Mouse (Mus musculus): ENCODE measurements around the gene Umad1.

Umad1 gene

DNA sequence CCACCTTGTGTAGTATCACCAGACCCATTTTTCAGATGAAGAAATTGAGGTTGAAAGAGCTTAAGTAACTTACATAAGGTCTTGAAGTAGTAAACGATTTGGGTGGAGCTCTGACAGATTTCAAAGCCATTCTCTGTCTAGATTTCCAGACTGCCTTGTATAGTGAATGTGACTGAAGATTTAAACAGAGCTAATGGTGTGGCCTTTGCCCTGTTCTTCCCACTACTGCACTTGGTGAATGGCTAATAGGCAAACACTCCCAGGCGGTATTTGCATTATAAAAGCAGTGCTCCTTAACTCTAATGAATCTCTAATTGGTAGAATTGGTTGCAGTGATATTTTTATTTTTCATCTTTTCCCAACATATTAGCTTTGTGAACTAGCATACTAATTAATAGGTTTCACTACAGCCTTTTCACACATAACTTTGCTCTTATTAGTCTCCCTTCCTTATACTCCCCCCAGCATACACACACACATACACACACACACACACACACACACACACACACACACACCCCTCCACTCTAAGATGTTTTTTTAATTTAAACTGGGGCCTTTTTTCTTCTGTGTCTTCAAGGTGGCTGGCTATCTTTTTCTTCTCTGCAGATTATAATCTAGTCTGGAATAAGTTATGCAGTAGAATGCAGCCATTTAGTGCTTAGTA lies 109.2 kb downstream of the Umad1 start:
- no peak for DNase-seq (ENCODE audit: low spot score)

DNA sequence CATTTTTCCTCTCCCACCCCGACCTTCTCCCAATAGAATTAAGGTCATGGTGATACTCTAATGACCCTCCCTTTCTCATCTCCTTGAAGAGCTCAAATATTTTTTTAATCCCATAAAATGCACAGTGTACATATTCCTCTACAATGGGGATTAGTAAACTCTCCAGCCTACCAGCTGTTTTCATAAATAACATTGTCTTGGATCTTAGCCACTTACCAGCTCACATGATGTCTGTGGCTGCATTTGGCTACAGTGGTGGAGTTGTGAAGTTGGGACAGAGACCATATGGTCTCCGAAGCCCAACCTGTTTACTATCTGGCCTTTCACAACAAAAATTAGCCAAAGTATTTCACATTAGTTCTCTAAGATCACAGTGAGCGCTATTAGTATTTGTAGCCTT lies 111.5 kb downstream of the Umad1 start:
- no peak for DNase-seq (ENCODE audit: low spot score)

DNA sequence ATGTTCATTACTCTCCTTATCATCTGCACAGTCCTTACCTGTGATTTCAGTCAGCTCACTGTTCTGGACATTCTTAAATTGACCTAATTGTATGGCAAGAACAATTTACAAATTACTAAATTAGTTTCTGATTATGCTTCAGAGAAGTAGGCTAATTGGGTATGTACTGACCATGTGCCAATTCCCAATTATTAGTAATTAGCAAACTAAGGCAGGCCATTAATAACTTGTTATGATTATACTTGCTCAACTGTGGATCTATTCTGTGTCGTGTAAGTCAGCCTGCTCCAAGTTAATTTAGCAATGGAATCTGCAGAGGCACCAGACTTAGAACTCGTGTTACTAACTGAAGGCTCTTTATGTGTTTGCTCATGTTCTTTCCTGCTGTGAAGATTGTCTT lies 114.0 kb downstream of the Umad1 start:
- DNase-seq (ENCODE audit: low spot score): no peak

DNA sequence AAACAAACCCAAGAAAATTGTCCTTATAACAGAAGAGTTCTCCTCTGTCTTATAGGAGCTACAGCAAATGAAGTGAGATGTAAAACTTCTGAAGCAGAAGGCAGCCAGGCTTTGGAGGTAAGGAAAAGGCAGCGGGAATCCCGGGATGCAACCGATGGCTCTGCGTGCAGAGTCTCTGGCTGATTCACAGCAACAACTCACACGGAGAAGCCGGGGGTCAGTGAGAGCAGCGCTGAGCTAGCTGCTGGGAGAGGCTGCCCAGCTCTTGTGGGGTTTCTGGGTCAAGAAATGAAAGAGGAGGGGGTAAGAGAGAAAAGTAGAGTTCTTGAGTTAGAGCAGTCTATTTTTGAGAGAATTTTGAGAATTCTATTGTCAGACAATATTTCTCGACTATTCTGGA lies 114.8 kb downstream of the Umad1 start:
- no peak for DNase-seq (ENCODE audit: low spot score)

DNA sequence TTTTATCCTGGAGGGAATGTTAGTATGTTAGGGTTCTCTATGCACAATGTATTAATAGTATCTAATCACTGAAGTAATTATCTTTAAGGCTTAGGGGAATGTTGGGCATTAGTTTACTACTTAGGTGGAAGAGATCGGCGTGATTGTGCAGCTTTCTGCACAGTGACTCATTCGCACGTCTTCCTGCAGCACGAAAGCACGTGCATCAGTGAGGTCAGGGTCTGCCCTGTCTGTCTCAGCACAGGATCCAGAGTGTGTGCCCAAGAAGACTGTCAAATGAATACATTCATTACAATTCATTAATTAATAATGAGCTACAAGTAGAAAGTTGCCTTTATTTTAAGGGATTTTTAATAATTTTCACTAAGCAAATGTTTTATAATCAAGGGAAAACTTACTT lies 115.2 kb downstream of the Umad1 start:
- DNase-seq (ENCODE audit: low spot score): no peak

DNA sequence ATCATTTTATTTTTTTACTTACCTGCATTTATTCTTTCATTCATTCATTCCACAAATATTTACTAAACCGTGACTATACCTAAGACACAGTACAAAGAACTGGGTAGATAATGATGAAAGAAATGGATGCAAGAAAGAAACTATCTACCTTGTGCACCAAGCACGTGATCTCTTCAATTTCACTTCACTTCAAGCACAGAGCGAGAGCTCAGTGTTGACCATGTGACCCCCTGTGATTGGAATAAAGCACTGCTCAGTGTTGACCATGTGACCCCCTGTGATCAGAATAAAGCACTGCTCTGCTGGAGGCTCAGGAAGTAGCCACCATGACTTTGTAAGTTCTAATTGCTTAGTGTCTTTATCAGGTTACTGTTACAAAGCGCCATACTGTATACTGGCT lies 115.6 kb downstream of the Umad1 start:
- DNase-seq (ENCODE audit: low spot score): no peak

DNA sequence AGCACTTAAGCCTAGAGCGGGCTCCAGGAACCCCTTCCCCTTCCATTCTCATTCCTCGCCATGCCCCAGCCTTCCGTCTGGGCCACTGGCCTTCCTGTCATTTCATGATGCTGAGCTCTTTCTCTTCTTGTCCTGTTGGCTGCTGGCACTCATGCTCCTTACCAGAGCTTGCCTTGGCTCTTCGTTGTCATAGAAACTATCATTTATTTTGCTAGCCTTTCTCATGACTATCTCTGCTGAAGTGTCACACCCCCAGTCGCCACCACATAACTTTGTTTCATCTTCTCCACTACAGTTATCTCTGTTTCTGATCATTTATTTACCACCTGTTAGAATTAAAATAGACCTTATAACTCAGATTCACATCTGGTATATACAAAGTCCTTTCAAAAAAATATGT lies 117.3 kb downstream of the Umad1 start:
- DNase-seq (ENCODE audit: low spot score): no peak

DNA sequence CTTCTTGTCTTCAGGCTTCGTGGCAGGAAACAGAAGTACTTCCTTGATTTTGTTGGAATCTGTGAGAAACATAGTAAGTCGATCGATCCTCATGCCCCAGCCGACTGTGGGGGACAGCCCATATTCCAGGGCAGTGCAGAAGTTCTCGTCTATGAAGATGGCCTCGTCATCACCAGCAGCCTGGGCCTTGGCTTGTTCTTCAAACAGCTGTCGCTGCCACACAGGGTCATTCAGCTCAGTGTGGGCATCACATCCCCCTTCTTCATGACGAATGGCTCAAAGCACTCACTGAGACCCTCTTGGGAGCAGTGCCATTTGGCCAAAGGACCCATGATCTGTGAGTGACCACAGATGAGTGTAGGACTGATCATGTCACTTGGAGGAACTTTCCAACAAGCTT lies 118.6 kb downstream of the Umad1 start:
- DNase-seq (ENCODE audit: low spot score): no peak

DNA sequence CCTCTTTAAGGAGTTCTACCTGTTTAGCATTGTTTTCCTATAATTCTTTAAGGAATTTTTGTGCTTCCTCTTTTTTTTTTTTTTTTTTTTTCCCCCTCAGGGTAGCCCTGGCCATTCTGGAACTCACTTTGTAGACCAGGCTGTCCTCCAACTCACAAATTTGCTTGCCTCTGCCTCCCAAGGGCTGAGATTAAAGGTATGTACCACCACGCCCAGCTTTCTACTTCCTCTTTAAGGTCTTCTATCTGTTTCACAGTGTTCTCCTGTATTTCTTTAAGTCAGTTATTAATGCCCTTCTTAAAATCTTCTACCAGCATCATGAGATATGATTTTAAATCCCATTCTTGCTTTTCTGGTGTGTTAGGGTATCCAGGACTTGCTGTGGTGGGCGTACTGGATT lies 130.2 kb downstream of the Umad1 start:
- DNase-seq (ENCODE audit: low spot score): no peak

DNA sequence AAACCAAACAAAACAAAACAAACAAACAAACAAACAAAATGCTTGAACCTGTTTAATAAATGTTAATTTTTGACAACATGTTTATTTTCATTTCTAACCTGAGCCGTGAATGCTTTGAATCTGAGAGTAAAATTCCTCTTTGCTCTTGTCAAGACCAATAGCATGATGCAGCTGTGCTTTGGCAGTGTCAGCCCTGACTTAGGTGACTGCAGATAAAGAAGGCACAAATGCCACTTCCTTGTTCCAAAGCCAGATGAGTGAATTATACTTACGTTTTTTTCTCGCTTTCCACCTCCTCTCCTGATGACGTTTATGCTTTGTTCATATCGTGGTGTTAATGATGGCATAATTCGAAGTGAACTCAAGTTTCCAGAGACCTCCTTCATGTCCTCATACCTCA lies 131.2 kb downstream of the Umad1 start:
- DNase-seq (ENCODE audit: low spot score): no peak

DNA sequence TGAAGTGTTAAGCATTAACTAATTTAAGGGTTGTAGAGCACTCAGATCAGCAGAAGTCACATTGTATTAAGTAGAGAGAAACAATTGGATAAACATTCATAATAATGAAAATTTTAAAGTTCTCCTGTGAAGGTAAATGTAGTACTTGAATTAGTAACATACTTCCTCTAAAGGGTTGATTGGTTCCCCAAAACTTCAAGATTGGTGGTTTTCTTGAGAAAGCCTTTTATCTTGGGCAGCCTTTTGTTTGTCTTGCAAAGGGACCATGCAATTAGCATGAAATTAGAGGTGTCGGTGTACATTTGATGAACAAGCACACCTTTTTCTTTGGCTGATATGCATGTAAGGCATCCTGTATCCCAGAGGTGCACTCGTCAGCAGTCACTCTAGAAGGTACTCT lies 131.8 kb downstream of the Umad1 start:
- no peak for DNase-seq (ENCODE audit: low spot score)

DNA sequence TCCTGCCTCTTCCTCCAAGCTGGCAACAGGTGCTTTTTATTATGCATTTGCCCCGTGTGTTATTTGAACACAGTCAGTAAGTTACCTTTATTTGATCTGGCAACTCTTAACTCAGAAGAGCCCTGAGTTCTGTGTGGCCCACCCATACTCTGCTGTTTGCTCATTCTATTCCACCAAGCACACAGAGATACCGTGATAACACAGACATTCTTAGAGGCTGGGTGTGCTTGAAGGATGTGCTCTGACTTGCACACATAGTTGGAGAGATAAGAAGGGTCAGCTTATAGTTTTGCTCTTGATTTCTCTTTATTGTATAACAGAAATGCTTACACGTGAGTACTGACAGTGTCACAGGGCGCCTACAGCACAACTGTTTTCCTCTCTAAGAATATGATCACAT lies 133.9 kb downstream of the Umad1 start:
- DNase-seq (ENCODE audit: low spot score): no peak

DNA sequence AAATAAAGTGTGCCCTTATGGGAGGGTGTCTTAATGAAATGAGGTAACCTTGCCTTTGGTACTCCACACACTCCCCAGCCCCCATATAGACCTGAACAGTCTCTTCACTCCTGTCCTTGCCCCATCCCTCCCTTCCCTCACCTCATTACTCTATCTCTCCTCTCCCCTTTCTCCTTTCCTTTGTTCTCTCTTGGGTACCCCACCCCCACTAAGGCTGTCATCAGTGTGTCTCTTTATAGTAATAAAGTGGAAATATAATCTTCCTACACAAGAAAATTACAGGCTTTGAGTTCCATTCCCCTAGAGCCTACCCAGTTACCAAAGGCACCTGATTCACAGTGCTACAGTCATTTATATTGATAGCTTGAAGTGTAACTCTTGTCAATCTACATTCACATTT lies 135.0 kb downstream of the Umad1 start:
- DNase-seq (ENCODE audit: low spot score): no peak

DNA sequence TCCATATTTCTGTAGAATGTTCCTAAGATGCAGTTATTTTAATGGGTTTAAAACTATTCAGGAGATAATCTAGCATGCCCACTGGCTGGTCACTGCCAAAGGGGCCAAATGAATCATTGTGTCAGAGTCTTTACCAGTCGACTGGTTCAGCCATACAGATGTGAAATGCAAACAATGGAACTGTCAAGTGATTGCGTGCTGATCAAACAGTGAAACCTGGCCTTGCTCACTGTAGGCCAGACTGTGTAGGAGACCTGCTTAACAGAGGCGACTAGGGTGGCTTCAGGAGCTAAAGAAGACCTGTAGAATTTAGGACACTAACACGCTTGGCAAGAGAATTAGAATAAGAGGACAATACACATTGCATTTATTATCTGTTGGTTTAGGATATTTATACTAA lies 136.0 kb downstream of the Umad1 start:
- DNase-seq (ENCODE audit: low spot score): no peak

DNA sequence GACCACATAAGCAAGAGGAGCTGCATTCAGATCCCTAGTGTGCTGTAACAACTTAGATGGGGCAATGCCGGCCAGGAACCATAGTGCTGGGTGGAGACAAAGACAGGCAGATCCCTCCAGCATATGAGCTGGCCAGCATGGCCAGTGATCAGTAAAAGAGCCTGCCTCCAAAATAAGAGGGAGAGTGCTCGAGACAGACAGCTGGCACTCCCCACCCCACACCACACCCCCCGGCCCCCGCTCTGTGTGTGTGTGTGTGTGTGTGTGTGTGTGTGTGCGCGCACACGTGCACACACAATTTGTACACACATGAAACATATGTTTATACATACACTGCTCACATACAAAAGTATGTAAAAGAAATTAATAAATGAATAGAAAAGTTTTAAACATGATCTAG lies 138.2 kb downstream of the Umad1 start:
- DNase-seq (ENCODE audit: low spot score): no peak

DNA sequence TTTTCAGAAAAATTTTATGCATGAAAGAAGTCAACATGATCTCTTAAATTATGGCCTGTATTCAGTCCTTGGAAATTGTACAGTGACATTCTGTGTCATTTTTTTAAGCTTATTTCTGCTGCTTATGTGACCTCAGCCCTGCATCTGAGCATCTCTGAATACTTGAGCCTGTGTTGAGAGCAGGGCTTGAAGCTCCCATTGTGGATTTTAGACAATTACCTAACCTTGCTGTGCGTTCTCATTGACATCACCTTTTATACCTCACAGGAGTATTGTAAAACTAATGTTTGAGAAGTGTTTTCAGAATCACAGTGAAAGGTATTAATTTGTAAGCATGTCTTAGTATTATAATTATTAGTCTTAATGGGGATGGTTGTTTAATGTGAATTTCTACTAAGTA lies 140.6 kb downstream of the Umad1 start:
- no peak for DNase-seq (ENCODE audit: low spot score)

DNA sequence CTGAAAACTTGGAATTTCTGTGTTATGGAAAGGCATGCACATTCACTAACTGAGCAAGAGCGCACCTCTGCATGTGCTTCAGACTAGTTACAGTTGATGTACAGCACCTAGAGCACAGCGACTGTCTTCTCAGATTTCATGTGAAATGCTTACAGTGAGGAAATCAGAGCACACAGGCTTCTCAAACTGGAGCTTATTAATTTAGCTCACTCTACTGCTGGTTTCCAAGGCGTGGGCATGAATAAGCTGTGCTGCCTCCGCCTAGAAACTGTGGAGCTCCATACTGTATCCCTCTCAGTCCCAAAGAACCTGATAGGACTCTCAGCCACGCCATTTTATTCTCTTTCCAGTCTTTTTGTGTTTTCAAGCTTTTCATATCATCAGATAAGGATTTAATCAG lies 144.0 kb downstream of the Umad1 start:
- DNase-seq (ENCODE audit: low spot score): no peak

DNA sequence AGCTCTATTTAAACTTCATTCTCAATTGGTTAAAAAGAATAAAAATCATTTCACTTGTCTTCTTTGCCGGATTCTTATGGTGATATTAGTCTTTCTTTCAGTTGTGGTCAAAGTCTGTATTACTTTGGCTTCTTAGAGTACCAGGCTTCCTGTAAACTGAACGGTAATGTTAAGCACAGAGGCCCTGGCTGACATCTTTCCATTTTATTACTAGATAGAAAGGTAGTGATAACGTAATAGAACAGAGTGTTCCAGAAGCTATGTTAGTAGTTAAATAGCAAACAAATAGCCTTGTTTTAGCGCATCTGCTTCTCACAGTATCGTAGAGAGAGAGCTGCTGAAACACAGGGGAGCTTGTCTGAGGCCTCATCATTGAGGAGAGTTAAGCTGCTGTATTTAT lies 146.8 kb downstream of the Umad1 start:
- no peak for DNase-seq (ENCODE audit: low spot score)

DNA sequence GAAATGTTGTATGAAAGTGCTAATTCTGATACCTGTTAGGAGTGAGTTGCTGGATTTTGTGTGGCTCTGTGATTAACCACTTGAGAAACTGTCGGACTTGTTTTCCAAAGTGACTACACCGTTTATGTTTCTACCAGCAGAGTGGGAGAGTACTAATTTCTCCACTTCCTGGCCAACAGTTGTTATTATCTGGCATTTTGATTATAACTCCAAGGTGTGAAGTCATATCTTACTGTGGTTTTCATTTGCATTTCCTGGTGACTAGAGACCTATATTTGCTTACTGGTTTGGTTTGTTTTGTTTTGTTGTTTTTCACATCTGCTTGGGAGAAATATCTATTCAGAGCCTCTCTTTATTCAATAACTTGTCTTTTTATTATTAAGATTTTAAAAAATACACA lies 149.2 kb downstream of the Umad1 start:
- no peak for DNase-seq (ENCODE audit: low spot score)

DNA sequence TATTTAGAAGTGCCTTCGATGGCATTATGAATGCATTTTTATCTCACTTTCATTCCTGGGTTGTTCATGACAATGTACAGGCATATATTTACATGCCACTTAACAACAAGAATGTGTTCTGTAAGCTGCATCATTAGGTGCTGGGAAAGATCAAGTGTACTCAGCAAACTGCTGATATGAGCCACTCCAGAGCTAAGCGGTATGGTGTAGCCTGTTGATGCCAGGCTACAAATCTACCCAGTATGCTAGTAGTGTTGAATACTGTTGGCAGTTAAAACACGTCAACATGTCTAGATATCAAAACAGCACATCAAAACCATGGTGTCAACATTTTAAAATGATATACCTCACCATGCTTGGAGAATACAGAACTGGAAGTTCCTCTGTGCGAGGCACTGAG lies 150.8 kb downstream of the Umad1 start:
- no peak for DNase-seq (ENCODE audit: low spot score)

DNA sequence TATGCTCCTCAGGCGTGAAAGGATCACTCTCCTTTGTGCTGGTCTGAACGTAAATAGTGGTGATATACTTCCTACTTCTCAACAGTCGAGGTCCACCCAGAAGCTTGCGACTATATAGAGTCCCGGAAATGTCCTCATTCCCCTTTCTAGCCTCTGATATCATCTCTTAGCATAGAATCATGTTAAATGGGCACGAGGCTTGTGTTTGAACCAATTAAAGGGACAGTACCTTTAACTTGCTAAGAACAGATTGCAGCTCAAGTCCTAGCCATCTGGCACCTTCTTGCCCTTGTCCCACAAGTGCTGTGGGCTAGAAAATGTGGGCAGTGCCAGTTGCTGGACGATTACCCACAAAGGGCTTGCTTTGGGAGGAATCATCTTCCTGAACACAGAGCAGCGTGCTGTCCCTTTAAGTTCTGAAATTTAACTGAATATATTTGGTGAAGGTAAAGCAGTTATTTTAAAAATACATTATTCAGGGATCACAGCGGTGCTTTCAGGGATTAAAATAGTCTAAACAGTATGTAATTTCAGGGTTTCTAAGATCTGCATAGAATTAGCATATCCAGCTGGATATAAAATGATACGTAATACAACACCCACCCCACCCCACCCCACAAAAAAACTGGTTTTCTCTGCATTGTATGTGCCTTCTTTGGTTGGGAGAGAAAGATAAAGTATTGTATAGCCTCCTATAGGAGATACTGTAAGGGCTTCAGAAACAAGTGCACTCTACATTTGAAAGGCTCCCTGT lies 153.9 kb downstream of the Umad1 start:
- DNase-seq (ENCODE audit: low spot score): no peak

DNA sequence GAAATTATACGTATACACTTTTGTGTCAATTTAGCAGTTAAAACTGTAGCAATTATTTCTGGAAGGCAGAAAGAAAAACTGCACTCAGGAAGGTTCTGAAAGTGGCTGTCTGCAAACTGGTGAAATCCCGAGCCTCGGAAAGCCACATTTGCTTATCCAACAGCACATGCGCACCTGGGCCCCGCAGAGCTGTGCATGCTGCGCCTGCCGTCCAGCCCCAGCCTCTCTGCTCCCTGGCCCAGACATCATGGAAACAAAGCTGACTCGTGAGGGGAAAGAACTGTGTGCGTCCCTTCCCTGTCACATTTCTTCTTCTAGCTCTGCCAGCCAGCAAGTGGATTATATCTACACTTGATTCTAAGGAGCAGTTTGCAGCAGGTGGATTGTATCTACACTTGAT lies 154.9 kb downstream of the Umad1 start:
- no peak for DNase-seq (ENCODE audit: low spot score)

DNA sequence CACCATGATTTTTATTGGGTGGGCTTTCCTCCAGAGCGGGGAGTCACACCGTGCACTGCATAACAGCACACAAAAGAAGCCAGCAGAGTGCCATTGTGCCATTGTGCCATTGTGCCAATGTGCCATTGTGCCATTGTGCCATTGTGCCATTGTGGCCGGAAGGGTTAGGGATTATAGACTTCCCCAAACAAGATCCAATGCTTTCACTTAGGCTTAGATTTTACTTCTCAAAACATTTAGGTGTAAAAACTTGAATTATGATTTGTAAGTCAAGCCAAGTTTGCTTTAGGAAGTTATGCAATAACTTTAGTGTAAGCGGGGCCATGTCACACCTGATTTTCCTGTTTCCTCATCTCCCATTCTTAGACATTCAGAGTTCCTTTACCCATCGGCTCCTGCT lies 156.7 kb downstream of the Umad1 start:
- no peak for DNase-seq (ENCODE audit: low spot score)

Measured in urinary bladder, postnatal 25 days (tissue).